Comparison of ENCODE assay signal across 1 mouse cellular context in genomic region chr19:60665842-60666241, GRCm38 (mm10).
TF ChIP-seq lines count a peak whose summit lies in the region.

No protein-coding gene starts in this region.

TF ChIP-seq in MEL, 35 proteins besides CTCF, POLR2A, EP300 and RAD21 (continued from another document):
- TF ChIP-seq ZNF384 (IDR thresholded peaks at IDR 0.05; ENCODE audit: low read depth, low read length): no peak
